Mouse (Mus musculus): ENCODE data around the gene Thra. TPM values are rescaled to one million over a fixed set of nuclear protein-coding genes. Genes with fewer than 3 reads are reported as not detected.

The Thra gene
- polyA plus RNA-seq, 1 experiment, result 23.5 TPM

DNA sequence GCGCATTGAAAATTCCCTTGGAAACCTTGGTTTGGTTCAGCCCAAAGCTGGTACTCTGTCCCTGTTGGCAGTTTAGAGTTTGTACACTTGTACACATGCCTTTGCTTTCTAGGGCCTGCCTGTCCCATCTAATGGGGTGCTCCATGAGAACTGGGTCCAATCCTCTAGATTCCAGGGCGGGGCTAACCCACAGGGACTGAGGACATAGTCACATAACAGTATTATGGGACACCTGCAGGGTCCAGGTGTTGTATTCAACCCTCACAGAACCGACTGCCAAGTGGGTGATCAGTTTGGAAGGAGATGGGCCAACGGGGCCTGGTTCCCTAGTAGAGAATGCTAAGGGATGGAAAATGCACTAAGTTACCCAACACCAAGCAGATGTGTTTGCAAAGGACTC is 21.5 kb downstream of the Thra start:
- Histone ChIP-seq H3K4me3 (ENCODE audit: insufficient read depth, low read length) (no peak overlapping the region), H3K4me1 (ENCODE audit: control insufficient read depth, insufficient read depth, low read length) (no peaks in the 10 kb centered on the region), H3K27ac (ENCODE audit: insufficient read depth, low read depth, low read length) (no peak overlapping the region)
- TF ChIP-seq POLR2A (IDR thresholded peaks at IDR 0.05; ENCODE audit: borderline replicate concordance, low read depth, low read length), result no peak
- TF ChIP-seq CTCF (IDR thresholded peaks at IDR 0.05; ENCODE audit: low read depth, low read length), result no peak

DNA sequence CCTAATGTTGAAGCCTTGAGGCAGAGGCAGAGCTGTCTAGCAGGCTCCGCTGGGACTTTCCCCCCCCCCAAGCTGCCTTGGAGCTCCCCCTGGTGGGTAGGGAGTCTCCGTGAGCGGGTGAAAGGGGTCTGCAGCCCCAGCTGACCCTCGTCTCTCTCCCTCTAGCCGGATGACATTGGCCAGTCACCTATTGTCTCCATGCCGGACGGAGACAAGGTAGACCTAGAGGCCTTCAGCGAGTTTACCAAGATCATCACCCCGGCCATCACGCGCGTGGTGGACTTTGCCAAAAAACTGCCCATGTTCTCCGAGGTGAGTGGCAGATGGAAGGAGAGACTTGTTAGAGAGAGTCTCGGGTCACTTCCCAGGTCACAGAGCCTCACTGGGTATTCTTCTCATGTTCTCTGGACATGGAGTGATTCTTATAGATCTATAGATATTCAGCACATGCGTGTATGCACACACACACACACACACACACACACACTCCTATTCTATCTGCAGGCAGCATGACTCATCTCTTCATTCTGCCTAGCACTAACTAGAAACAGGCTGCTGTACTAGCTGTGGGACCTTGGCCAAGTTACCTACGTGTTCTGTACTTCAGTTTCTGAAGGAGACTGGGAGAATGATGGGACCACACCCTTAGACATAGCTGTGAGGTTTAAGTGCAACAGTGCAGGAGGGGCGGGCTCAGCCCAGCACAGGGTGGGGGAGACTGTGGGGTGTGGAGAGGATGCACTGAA is 22.5 kb downstream of the Thra start:
- H3K4me1 ChIP-seq (ENCODE audit: control insufficient read depth, insufficient read depth, low read length), result no peaks in the 10 kb centered on the region
- TF ChIP-seq CTCF (IDR thresholded peaks at IDR 0.05; ENCODE audit: low read depth, low read length) (no peak), POLR2A (IDR thresholded peaks at IDR 0.05; ENCODE audit: borderline replicate concordance, low read depth, low read length) (no peak)
- no peak overlapping the region for H3K4me3 ChIP-seq (ENCODE audit: insufficient read depth, low read length)
- no peak overlapping the region for H3K27ac ChIP-seq (ENCODE audit: insufficient read depth, low read depth, low read length)

DNA sequence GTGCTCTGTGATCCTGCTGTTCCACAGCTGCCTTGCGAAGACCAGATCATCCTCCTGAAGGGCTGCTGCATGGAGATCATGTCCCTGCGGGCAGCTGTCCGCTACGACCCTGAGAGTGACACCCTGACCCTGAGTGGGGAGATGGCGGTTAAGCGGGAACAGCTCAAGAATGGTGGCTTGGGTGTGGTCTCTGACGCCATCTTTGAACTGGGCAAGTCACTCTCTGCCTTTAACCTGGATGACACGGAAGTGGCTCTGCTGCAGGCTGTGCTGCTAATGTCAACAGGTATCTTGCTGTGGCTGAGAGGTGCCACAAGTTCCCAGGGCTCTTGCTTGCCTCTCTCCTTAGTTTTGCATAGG is 23.0 kb downstream of the Thra start:
- H3K4me3 ChIP-seq (ENCODE audit: insufficient read depth, low read length), result no peak overlapping the region
- H3K27ac ChIP-seq (ENCODE audit: insufficient read depth, low read depth, low read length), result no peak overlapping the region
- no peaks in the 10 kb centered on the region for H3K4me1 ChIP-seq (ENCODE audit: control insufficient read depth, insufficient read depth, low read length)
- TF ChIP-seq POLR2A (IDR thresholded peaks at IDR 0.05; ENCODE audit: borderline replicate concordance, low read depth, low read length) (no peak), CTCF (IDR thresholded peaks at IDR 0.05; ENCODE audit: low read depth, low read length) (no peak)

DNA sequence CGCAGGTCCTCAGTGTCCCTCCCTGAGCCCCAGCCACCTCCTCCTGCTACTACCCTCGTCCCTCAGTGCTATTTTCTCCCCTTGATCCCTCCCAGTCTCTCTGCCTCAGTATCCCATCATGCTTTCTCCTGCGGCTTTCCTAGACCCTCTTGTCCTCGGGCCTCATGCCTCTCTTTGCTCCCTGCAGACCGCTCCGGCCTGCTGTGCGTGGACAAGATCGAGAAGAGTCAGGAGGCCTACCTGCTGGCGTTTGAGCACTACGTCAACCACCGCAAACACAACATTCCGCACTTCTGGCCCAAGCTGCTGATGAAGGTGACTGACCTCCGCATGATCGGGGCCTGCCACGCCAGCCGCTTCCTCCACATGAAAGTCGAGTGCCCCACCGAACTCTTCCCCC is 23.7 kb downstream of the Thra start:
- no peaks in the 10 kb centered on the region for H3K4me1 ChIP-seq (ENCODE audit: control insufficient read depth, insufficient read depth, low read length)
- no peak overlapping the region for H3K27ac ChIP-seq (ENCODE audit: insufficient read depth, low read depth, low read length)
- H3K4me3 ChIP-seq (ENCODE audit: insufficient read depth, low read length), result no peak overlapping the region
- TF ChIP-seq POLR2A (IDR thresholded peaks at IDR 0.05; ENCODE audit: borderline replicate concordance, low read depth, low read length) (no peak), CTCF (IDR thresholded peaks at IDR 0.05; ENCODE audit: low read depth, low read length) (no peak)

DNA sequence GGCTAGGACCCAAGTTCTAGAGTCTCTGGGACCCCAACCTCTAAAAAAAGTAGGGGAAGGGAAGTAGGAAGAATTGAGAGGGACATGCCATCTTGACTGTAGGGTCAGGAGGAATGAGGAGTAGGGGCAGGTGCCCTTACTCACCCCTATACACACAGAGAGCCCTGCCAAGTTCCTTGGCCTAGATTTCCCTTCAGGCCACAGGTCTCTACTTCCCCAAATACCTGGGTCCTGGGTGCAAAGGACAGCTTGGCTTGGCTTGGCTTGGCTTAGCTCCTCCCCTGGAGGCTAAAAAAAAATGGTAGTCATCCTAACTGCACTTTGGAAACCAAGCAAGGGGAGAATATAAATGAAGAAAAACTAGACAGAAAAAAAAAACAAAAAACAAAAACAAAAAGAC is 24.3 kb downstream of the Thra start:
- H3K4me3 ChIP-seq (ENCODE audit: insufficient read depth, low read length), result no peak overlapping the region
- H3K4me1 ChIP-seq (ENCODE audit: control insufficient read depth, insufficient read depth, low read length), result no peaks in the 10 kb centered on the region
- no peak overlapping the region for H3K27ac ChIP-seq (ENCODE audit: insufficient read depth, low read depth, low read length)
- TF ChIP-seq POLR2A (IDR thresholded peaks at IDR 0.05; ENCODE audit: borderline replicate concordance, low read depth, low read length), result no peak
- no peak for TF ChIP-seq CTCF (IDR thresholded peaks at IDR 0.05; ENCODE audit: low read depth, low read length)

DNA sequence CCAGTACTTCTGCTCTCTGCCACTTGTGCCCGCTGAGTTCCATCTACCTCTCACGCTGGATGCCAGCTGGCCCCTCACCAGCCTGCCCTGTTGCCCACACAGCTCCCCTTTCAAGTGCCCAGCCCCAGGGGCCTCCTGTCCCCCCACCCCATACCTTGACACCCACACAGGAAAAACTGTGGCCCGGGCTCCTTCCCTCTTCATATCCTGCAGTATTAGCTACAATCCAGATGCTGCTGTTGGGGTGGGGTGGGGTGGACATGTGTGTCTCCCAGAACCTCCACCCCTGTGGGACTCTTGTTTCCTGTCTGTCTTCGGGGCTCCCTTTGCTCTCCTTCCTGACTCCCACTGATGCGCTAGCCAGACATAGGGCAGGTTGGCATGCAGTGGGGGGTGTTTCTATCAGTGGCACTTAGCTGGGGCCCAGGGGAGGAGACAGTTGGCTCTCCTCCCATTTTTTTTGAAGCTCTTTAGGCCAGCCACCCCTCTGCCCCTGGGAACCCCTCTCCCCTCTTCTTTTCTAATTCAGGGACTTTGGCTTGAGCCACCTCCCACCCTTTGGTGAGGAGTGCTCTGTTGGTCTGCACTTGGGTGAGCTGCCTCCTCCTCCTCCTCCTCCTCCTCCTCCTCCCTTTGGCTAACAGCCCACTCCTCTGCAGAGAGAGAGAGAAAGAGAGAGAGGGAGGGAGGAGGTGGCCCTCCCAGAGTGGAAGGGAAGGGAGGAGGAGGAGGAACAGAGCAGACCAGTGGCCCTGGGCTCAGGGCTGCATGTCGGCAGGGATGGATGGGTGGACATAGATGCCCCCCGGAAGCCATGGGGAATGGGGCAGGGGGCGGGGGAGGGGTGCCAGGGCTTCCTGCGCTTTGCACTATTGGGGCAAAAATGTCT is 25.2 kb downstream of the Thra start:
- no peak for TF ChIP-seq CTCF (IDR thresholded peaks at IDR 0.05; ENCODE audit: low read depth, low read length)
- no peak for TF ChIP-seq POLR2A (IDR thresholded peaks at IDR 0.05; ENCODE audit: borderline replicate concordance, low read depth, low read length)
- H3K4me1 ChIP-seq (ENCODE audit: control insufficient read depth, insufficient read depth, low read length), result no peaks in the 10 kb centered on the region
- H3K4me3 ChIP-seq (ENCODE audit: insufficient read depth, low read length), result no peak overlapping the region
- H3K27ac ChIP-seq (ENCODE audit: insufficient read depth, low read depth, low read length), result no peak overlapping the region

DNA sequence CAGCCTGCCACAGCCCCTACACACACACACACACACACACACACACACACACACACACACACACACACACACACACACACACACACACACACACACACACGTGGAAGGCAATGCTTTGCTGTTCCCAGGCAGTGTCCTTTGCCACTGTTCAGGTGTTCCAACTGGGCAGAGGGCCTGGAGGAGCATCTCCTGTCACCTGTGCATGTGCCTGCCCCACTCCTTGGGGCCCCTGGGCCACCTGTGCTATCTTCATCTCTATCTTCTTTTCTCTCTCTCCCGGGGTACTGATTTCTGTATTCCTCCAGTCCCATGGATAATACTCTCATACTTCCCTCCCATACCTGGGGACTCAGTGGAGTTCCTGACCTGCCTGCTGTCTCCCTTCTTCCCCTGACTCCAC is 25.9 kb downstream of the Thra start:
- no peak overlapping the region for H3K27ac ChIP-seq (ENCODE audit: insufficient read depth, low read depth, low read length)
- H3K4me3 ChIP-seq (ENCODE audit: insufficient read depth, low read length), result no peak overlapping the region
- no peak for TF ChIP-seq POLR2A (IDR thresholded peaks at IDR 0.05; ENCODE audit: borderline replicate concordance, low read depth, low read length)
- TF ChIP-seq CTCF (IDR thresholded peaks at IDR 0.05; ENCODE audit: low read depth, low read length), result no peak
- no peaks in the 10 kb centered on the region for H3K4me1 ChIP-seq (ENCODE audit: control insufficient read depth, insufficient read depth, low read length)

DNA sequence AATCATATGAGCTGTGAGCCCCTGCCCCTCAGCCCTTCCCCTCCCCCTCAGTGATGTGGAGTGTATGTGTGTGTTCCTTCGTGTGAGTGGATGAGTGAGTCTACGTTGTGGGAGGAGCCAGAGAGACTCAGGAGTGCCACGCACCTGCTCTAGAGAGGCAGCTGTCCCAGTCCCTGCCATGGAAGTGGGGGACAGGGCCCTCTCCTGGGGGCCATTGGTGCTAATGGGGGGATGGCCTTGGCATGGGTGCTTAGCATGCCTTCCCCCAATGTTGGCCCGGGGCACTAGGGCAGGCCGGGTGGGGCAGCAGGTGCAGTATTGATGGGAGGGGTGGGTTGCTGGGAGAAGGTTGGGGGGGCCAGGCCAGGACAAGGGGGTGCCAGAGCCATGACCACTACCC is 26.4 kb downstream of the Thra start:
- H3K4me1 ChIP-seq (ENCODE audit: control insufficient read depth, insufficient read depth, low read length), result no peaks in the 10 kb centered on the region
- H3K4me3 ChIP-seq (ENCODE audit: insufficient read depth, low read length), result no peak overlapping the region
- TF ChIP-seq POLR2A (IDR thresholded peaks at IDR 0.05; ENCODE audit: borderline replicate concordance, low read depth, low read length) (no peak), CTCF (IDR thresholded peaks at IDR 0.05; ENCODE audit: low read depth, low read length) (no peak)
- H3K27ac ChIP-seq (ENCODE audit: insufficient read depth, low read depth, low read length), result no peak overlapping the region

DNA sequence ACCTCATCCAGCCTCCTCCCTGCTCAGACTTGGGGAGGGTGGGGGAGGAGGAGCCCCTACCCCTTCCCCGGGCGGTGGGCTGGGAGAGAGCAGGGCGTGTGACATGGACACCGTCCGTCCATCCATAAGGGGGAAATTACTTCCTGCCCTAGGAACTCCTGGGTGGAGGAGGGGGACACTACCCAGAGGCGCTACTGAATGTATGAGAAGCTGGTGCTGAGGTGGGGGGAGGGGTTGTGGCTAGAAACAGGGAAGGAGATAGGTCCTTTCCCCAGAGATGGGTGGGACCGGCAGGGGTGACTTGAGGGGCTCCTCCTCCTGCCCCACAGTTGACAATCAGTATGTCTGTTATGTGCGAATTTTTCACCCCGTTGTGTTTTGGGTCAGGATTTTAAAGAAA is 26.8 kb downstream of the Thra start:
- H3K4me1 ChIP-seq (ENCODE audit: control insufficient read depth, insufficient read depth, low read length), result peaks cover 3% of the 10 kb centered on the region; the same call in 1 of the 2 replicates
- no peak overlapping the region for H3K27ac ChIP-seq (ENCODE audit: insufficient read depth, low read depth, low read length)
- TF ChIP-seq CTCF (IDR thresholded peaks at IDR 0.05; ENCODE audit: low read depth, low read length) (no peak), POLR2A (IDR thresholded peaks at IDR 0.05; ENCODE audit: borderline replicate concordance, low read depth, low read length) (no peak)
- no peak overlapping the region for H3K4me3 ChIP-seq (ENCODE audit: insufficient read depth, low read length)

DNA sequence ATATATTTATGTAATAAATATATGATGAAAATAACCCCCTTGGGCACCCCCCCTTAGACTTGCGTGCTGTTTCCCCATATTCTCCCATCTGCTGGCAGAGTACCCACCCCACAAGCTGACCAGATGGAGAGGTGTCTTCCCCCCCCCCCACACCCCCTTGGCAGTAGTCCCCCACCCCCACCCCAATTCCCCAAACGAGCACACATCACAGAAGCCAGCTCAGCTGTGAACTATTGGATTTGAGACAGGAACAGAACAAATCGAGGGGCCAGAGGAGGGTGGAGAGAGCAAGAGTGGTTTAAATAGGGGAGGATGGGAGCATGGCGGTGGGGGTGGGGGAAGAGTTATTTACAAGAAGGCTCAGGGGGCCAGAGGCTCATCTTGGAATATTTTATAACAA is 27.3 kb downstream of the Thra start:
- Histone ChIP-seq H3K4me3 (ENCODE audit: insufficient read depth, low read length) (no peak overlapping the region), H3K27ac (ENCODE audit: insufficient read depth, low read depth, low read length) (no peak overlapping the region), H3K4me1 (ENCODE audit: control insufficient read depth, insufficient read depth, low read length) (peaks cover 7% of the 10 kb centered on the region)
- TF ChIP-seq CTCF (IDR thresholded peaks at IDR 0.05; ENCODE audit: low read depth, low read length) (no peak), POLR2A (IDR thresholded peaks at IDR 0.05; ENCODE audit: borderline replicate concordance, low read depth, low read length) (no peak)
